12 mouse cellular contexts compared by ENCODE assay signal in genomic region chrX:158613607-158614006, GRCm38 (mm10).
DNase-seq lines count a peak whose midpoint lies in the region; ATAC-seq and TF ChIP-seq lines count a peak whose summit lies in the region.
"Had no signal": no experiment of that assay in that cellular context is flagged by ENCODE, and none has a peak within 500 bp of the region (broad histone marks: within the 10 kb centered on the region; RNA-seq: fewer than 3 reads in every experiment).

No protein-coding gene starts in this region.

- peak; percentile 41 for TF ChIP-seq CTCF in heart, postnatal 0 days (IDR thresholded peaks at IDR 0.05; ENCODE audit: low read depth)
- TF ChIP-seq CTCF in lung, embryonic 14.5 days (IDR thresholded peaks at IDR 0.05; ENCODE audit: low read depth): peak; percentile 57

- DNase-seq in heart, postnatal 0 days (ENCODE audit: low spot score): no peak
- peak; percentile 67 for DNase-seq in lung, embryonic 14.5 days
- no peak for DNase-seq in lung, postnatal 25 days (ENCODE audit: low spot score)
- peak; percentile 4 for DNase-seq in Muller cell, postnatal 12 days (ENCODE audit: inconsistent ontology term)
- DNase-seq in lung, postnatal 14 days: peak; percentile 0
- DNase-seq in thymus, postnatal 25 days: no peak
- no peak for DNase-seq in neural tube, embryonic 10.5 days (ENCODE audit: extremely low spot score, low spot score)
- DNase-seq: adrenal gland, adult 8-10 months; cerebellum, adult 9-10 months; heart, postnatal 36 days; kidney, postnatal 4 days had no signal

- no peak overlapping the region for H3K4me2 ChIP-seq in heart, postnatal 0 days (ENCODE audit: low read depth, low read length)
- no peak overlapping the region for H3K4me2 ChIP-seq in heart, embryonic 11.5 days
- no peak overlapping the region for H3K4me2 ChIP-seq in lung, embryonic 14.5 days

- H3K4me3 ChIP-seq in heart, postnatal 0 days (ENCODE audit: low read depth, low read length): no peak overlapping the region
- H3K4me3 ChIP-seq in heart, embryonic 11.5 days (ENCODE audit: low read depth, low read length): no peak overlapping the region
- H3K4me3 ChIP-seq in lung, embryonic 14.5 days (ENCODE audit: low read depth, low read length): no peak overlapping the region

- no peak overlapping the region for H3K27ac ChIP-seq in heart, postnatal 0 days (ENCODE audit: low read depth)
- no peak overlapping the region for H3K27ac ChIP-seq in heart, embryonic 11.5 days (ENCODE audit: low read depth, low read length)
- H3K27ac ChIP-seq in lung, embryonic 14.5 days (ENCODE audit: low read depth): no peak overlapping the region

- H3K36me3 ChIP-seq in heart, postnatal 0 days (replicated peaks; ENCODE audit: control insufficient read depth, insufficient read depth, low read length): no peaks in the 10 kb centered on the region
- H3K36me3 ChIP-seq in heart, embryonic 11.5 days (ENCODE audit: control insufficient read depth, insufficient read depth, low read length): no peaks in the 10 kb centered on the region
- H3K36me3 ChIP-seq in lung, embryonic 14.5 days (ENCODE audit: insufficient read depth): no peaks in the 10 kb centered on the region

- no peaks in the 10 kb centered on the region for H3K27me3 ChIP-seq in heart, postnatal 0 days (ENCODE audit: control insufficient read depth, insufficient read depth, low read length)
- 0 out of 2 replicates have a peak, but pooled peaks cover 3% of the 10 kb centered on the region for H3K27me3 ChIP-seq in heart, embryonic 11.5 days (ENCODE audit: control insufficient read depth, insufficient read depth, low read length)
- no peaks in the 10 kb centered on the region for H3K27me3 ChIP-seq in lung, embryonic 14.5 days (ENCODE audit: insufficient read depth, low read length)

- no peaks in the 10 kb centered on the region for H3K9me3 ChIP-seq in heart, postnatal 0 days (replicated peaks; ENCODE audit: control insufficient read depth, low read length)
- no peaks in the 10 kb centered on the region for H3K9me3 ChIP-seq in heart, embryonic 11.5 days (replicated peaks; ENCODE audit: control insufficient read depth, low read length)
- no peaks in the 10 kb centered on the region for H3K9me3 ChIP-seq in lung, embryonic 14.5 days (ENCODE audit: low read depth, low read length)

- TF ChIP-seq EP300 in heart, postnatal 0 days (IDR thresholded peaks at IDR 0.05; ENCODE audit: low read depth): no peak

- no peak for ATAC-seq in heart, postnatal 0 days (ENCODE audit: insufficient read depth, low read depth)
- no peak for ATAC-seq in heart, embryonic 11.5 days (replicated peaks; ENCODE audit: insufficient number of reproducible peaks, low FRiP score, low TSS enrichment)
- ATAC-seq in lung, embryonic 14.5 days (ENCODE audit: insufficient read depth): no peak

- 72% methylated on average over 2 of the region's 2 CpGs for WGBS in heart, postnatal 0 days
- 70% methylated on average over 2 of the region's 2 CpGs for WGBS in heart, embryonic 11.5 days (ENCODE audit: insufficient replicate concordance)
- 66% methylated on average over 2 of the region's 2 CpGs for WGBS in lung, embryonic 14.5 days

- no peaks in the 10 kb centered on the region for H3K4me1 ChIP-seq in heart, postnatal 0 days (ENCODE audit: control insufficient read depth, insufficient read depth)
- H3K4me1 ChIP-seq in heart, embryonic 11.5 days (ENCODE audit: control insufficient read depth, insufficient read depth, low read length): no peaks in the 10 kb centered on the region
- H3K4me1 ChIP-seq in lung, embryonic 14.5 days (ENCODE audit: insufficient read depth): no peaks in the 10 kb centered on the region

- no peak overlapping the region for H3K9ac ChIP-seq in heart, postnatal 0 days (replicated peaks; ENCODE audit: low read depth, low read length)
- no peak overlapping the region for H3K9ac ChIP-seq in heart, embryonic 11.5 days (ENCODE audit: low read depth, low read length)
- H3K9ac ChIP-seq in lung, embryonic 14.5 days: no peak overlapping the region

Comparison
In these comparisons a context has a peak if more than half of its experiments do, and no peak if none do; other contexts are left out.
1. DNase-seq: peak in lung, embryonic 14.5 days (single experiment), Muller cell, postnatal 12 days (single experiment) and lung, postnatal 14 days (single experiment); none in heart, postnatal 0 days (single experiment), lung, postnatal 25 days (single experiment), thymus, postnatal 25 days (single experiment) and neural tube, embryonic 10.5 days (single experiment).